Mouse (Mus musculus): ENCODE measurements around the gene Cyp2d9. TPM values are rescaled to one million over a fixed set of nuclear protein-coding genes. Genes with fewer than 3 reads are reported as not detected.
"Not testable (repeated sequence)": the region's sequence is repeated elsewhere in the genome, so short reads cannot be mapped to it uniquely, and the experiment has no call there.

Cyp2d9 gene
- total RNA-seq, 2 experiments from 2014 or later: not detected

DNA sequence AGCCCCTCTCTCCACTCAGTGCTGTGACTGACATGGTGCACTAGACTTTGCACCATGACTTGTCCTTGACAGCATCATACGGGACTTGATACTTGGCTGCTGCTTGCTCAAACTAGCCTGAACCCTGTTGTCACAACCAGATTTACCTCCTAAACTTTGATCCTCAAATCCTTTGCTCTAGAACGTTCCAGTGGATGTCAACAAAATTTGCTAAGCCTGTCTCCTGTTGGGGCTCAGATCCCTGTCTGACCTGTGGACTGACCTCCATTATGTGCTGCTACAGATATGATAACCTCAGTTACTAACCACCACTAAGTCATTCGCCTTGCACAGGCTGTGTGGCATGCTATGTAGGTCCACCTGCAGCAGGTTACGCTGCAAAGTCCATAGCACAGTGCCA, 10.3 kb upstream of the Cyp2d9 start:
- H3K27ac ChIP-seq: no peak overlapping the region
- no peak overlapping the region for H3K4me3 ChIP-seq
- DNase-seq (ENCODE audit: low spot score in 2 of 2): no peak
- TF ChIP-seq CTCF (conservative IDR thresholded peaks at IDR 0.05): no peak

DNA sequence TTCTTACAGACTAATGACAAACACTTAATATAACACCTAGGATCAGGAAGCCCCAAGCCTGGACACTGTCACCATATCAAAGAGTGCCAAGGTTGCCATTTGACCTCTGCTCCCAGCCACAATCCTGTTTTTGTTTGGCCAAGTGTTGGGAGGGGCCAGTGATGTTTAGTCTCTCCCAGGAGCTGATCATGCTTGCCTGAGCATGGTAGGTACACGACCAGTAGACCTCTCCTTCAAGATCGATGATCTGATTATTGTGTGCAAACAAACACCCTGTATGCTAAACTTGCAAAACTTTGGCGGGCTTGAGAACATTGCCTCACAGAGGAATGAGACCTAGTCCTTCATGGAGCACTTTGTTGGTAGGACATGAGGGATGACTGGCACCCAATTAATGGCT, 9.8 kb upstream of the Cyp2d9 start:
- Histone ChIP-seq H3K4me3 (no peak overlapping the region), H3K27ac (no peak overlapping the region)
- no peak for DNase-seq (ENCODE audit: low spot score in 2 of 2)
- TF ChIP-seq CTCF (conservative IDR thresholded peaks at IDR 0.05): no peak

DNA sequence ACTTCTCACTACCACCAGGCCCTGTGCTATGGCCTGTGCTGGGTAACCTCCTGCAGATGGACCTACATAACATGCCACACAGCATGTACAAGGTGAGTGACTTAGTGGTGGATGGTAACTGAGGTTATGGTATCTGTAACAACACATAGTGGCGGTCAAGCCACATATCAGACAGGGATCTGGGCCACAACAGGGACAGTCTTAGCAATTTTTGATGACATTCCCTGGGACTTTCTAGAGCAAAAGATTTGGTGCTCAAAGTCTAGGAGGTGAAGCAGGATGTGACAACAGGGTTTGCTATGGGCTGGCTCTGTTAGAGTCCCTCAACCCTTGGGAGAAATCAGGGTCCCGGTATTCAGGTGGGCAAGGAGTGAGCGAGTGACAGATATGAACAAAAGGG, 384 bp downstream of the Cyp2d9 start:
- no peak overlapping the region for H3K27ac ChIP-seq

DNA sequence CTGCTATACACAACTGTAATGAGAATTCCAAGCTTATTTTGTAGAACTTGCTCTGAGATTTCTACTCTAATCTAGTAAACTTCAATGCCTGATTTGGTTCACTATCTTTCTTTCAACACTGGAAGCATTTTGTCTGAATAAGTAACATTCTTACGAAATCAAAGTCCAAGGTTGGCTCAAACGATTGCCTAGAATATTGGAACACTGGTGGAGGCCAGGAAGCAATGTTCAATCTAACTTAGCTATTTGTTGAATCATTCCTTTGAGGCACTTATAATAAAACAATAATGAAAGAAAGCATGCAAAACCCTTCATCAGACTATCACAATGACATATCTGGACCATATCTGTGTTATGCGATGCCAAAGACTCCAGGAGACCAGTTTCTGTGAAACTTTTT, 1.3 kb downstream of the Cyp2d9 start:
- no peak overlapping the region for H3K4me3 ChIP-seq
- no peak for TF ChIP-seq CTCF (conservative IDR thresholded peaks at IDR 0.05)
- DNase-seq (ENCODE audit: low spot score in 2 of 2): no peak

More for the DNA sequence above, 384 bp downstream of the Cyp2d9 start:
- TF ChIP-seq CTCF (conservative IDR thresholded peaks at IDR 0.05): no peak
- DNase-seq (ENCODE audit: low spot score in 2 of 2): no peak
- no peak overlapping the region for H3K4me3 ChIP-seq

DNA sequence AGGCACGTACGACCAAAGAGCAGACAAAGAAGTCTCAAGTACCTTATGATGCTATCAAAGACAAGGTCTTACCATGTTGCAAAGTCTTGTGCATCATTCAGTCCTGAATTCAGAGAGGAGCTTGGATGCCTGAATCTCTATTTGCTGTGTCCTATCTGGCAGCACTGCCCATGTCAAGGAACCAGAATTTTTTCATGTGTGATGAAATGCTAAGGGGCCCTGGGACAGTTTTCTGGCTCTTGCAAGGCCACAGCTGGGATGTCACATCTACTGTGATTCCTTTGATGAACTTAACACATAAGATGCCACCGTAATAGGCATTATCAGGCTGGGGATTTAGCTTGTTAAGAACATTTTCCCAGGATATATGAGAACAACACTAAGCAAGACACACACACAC, 1.8 kb downstream of the Cyp2d9 start:
- Histone ChIP-seq H3K27ac (no peak overlapping the region), H3K4me3 (no peak overlapping the region)
- no peak for TF ChIP-seq CTCF (conservative IDR thresholded peaks at IDR 0.05)
- DNase-seq (ENCODE audit: low spot score in 2 of 2): no peak

More for the DNA sequence above, 1.3 kb downstream of the Cyp2d9 start:
- no peak overlapping the region for H3K27ac ChIP-seq

DNA sequence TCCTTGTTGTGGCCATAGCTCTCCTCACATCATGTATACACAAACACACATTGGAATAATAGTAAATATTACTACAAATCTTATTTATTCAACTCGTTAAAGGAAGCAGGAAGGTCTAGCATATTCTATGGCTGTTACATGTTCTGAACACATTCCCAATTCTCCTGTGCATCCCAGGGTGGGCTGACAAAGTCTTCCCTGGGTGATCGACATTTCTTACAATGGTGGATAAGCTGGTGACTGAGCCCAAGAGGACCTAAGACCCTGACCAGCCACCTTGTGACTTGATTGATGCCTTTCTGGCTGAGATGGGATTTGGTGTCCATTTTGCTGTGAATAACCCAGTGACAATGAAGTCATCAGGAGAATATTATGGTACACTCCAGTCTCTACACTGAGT, 2.4 kb downstream of the Cyp2d9 start:
- Histone ChIP-seq H3K27ac (no peak overlapping the region), H3K4me3 (no peak overlapping the region)
- TF ChIP-seq CTCF (conservative IDR thresholded peaks at IDR 0.05): no peak
- DNase-seq (ENCODE audit: low spot score in 2 of 2): no peak

DNA sequence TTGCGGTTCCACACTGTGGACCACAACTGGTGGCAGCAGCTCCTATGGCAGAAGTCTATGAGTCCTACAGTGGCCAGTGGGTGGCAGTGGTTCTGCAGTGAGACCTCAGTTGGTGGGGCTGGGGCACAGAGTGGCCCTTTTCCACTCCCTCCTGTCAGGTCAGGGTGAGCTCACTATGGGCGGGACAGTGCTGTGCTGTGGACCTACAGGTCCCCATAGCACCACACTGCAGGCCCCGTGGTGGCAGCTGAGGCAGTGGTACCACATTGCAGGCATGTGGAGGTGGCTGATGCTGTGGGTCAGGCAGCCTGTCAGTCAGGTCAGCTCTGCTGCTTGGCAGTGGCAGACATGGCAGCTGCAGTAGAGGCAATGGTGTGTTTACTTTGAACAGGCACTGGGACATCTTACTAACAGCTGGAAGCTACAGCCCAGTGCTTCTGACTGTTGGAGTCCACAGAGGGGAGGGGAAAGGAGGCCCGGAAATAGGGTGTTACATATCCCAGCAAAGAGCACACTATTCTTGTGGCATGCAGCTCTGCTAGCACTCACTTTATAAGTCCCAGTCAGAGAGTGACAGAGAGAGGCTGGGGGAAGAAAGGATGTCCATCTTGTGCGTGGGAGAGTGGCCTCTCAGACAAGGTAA, 4.9 kb downstream of the Cyp2d9 start:
- no peak overlapping the region for H3K27ac ChIP-seq
- no peak for DNase-seq (ENCODE audit: low spot score in 2 of 2)
- no peak overlapping the region for H3K4me3 ChIP-seq
- no peak; the same call in 1 of the 2 replicates for TF ChIP-seq CTCF (conservative IDR thresholded peaks at IDR 0.05)

DNA sequence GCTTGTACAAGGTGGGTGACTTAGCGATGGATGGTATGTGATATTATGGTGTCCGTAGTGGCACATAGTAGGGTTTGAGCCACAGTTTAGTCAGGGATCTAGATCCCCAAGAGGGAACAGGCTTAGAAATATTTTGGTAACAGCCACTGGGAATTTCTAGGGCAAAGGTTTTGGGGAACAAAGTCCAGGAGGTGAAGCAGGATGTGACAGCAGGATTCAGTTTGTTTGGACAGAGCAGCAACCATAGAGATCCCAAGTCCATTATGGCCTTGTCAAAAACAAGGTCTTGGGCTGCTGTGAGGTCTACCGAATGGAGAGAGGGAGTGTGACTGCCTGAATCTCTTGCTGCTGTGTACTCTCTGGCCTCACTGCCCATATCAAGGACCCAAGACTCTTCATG, 10.4 kb downstream of the Cyp2d9 start:
- no peak for TF ChIP-seq CTCF (conservative IDR thresholded peaks at IDR 0.05)
- DNase-seq (ENCODE audit: low spot score in 2 of 2): no peak
- no peak overlapping the region for H3K27ac ChIP-seq
- H3K4me3 ChIP-seq: no peak overlapping the region

DNA sequence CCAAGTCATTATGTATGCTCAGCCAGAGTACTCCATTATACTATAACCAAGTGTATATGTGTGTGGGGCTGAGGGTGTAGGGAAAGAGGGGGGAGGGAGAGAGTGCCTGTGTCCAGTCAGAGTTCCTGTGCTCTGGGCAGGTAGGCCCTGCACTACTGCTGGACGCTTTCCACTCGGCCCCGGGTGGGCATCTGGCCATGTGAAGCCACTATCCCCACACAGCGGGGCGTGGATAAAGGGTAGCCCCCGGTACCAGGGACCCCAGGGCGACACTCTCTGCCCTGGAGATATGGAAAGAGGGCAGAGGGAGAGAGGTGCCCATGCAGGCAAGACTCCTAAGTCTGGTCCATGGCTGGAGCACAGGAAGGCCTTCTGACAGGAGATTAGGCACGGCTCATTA, 12.0 kb downstream of the Cyp2d9 start:
- no peak for TF ChIP-seq CTCF (conservative IDR thresholded peaks at IDR 0.05)
- no peak for DNase-seq (ENCODE audit: low spot score in 2 of 2)
- Histone ChIP-seq H3K27ac (no peak overlapping the region), H3K4me3 (no peak overlapping the region)

DNA sequence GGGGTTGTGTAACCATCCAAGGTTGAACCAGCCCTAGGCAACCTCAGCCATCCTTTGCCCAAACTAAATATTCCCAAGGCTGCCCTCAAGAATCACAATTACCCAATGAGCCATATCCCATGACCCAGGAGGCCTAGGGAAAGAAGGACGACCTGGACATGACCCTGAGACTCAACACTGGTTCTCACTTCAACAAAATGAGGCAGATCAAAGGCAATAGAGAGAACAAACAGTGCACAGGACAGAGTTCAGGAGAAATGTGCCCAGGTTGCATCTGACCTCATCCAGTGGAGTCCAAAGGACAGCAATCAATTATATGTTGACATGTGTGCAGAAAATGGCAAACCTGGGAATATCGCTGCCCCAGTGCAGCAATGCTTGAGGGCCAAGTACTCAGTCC, 16.8 kb downstream of the Cyp2d9 start:
- H3K27ac ChIP-seq; H3K4me3 ChIP-seq; DNase-seq (ENCODE audit: low spot score in 2 of 2): not testable (repeated sequence)

DNA sequence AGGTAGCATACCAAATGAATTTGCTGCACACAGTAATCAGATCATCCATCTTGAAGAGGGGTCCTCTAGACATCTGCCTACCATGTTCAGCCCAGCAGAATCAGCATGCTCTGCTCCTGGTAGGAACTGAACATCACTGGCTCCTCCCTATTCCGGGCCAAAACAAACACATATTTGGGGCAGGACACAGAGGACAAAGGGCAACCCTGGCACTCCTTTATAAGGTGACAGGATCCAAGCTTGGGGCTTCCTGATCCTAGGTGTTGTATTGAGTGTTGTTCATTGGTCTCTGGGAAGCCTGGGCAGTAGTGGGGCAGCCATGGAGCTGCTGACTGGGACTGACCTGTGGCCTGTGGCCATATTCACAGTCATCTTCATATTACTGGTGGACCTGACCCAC, 18.9 kb downstream of the Cyp2d9 start:
- not testable (repeated sequence) for H3K27ac ChIP-seq; H3K4me3 ChIP-seq; DNase-seq (ENCODE audit: low spot score in 2 of 2)

DNA sequence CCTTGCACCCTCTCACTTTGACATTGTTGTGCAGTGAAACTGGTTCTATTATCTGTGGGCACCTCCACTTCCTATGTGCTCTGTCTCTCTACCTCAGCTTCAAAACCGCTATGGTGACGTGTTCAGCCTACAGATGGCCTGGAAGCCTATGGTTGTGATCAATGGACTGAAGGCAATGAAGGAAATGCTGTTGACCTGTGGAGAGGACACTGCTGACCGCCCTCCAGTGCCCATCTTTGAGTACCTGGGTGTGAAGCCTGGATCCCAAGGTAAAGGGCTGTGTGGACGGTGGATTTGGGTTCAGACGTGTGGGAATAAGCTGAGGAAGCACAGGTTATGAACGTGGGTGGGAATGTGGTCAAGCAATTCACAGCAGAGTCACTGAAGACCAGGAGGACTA, 20.3 kb downstream of the Cyp2d9 start:
- H3K4me3 ChIP-seq; H3K27ac ChIP-seq; DNase-seq (ENCODE audit: low spot score in 2 of 2): not testable (repeated sequence)

DNA sequence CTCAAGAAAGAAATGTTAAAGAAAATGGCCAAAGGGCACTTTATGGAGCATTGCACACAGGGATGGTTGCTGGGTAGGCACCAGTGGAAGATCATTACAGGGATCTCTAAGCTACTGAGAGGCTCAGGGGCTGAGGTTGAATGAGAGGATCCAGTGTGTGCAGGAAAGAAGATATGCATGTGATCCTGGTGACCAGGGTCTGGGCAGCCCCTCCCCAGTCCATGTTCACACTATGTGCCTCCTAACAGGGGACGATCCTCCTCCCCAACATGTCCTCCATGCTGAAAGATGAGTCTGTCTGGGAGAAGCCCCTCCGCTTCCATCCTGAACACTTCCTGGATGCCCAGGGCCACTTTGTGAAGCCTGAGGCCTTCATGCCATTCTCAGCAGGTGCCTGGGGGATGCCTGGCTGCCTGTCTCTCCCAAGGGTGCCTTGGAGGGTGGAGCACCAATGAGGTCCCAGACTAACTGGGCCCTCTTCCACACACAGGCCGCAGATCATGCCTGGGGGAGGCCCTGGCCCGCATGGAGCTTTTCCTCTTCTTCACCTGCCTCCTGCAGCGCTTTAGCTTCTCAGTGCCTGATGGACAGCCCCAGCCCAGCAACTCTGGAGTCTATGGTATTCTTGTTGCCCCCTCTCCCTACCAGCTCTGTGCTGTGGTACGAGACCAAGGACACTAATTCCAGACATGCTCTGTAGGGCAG, 23.0 kb downstream of the Cyp2d9 start:
- H3K4me3 ChIP-seq; DNase-seq (ENCODE audit: low spot score in 2 of 2); H3K27ac ChIP-seq: not testable (repeated sequence)

Measured in layer of hippocampus, adult 2 months (tissue).